Mouse (Mus musculus) adrenal gland, adult 8-10 months (tissue): ENCODE measurements at regions not wholly inside any gene's neighbourhood (a gene's known extent, or its start where the extent isn't known, plus 50 kb on each side); places are given as distances from the start of the nearest gene placed in this dataset.

Experiments
- DNase-seq: peaks from one replicate; pipeline ENCODE4 v3.0.0; 2022

DNA sequence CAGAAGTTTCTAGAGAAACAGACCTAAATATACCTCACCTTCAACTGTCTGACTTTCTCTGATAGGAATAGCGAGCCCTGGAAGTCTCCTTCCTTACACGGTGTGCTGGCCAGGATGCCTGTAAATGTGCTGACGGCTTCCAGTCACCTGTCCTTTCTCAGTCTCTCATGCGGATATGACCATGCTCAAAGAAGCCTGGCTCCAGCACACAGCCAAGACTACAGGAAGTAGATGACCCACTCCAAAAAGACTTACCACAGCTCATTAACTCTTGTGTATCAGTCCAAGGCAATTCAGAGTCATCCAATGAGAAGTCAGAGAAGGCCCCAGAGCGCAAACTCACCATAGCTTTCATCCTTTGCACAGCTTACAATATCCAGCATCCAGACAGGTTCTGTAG lies 186.3 kb downstream of the Synb start:
- no peak for DNase-seq

DNA sequence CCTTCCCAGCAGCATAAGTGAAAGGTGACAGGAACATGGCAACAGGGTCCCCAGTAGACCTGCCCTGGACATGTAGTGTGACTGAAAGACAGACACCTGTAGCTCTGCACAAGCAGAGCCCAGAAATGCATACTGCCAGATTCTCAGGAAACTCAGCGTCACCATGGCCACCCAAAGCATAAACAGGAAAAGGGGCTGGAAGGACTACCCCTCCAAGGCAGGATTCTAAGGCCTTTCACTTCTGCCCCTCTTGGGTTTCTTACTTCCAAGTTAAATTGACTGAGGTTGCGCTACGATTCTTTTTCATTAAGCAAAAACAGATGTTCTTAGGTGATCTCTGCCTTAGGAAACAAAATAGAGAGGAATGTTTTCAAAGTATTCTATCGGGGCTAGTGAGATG lies 189.5 kb downstream of the Synb start:
- DNase-seq = no peak

DNA sequence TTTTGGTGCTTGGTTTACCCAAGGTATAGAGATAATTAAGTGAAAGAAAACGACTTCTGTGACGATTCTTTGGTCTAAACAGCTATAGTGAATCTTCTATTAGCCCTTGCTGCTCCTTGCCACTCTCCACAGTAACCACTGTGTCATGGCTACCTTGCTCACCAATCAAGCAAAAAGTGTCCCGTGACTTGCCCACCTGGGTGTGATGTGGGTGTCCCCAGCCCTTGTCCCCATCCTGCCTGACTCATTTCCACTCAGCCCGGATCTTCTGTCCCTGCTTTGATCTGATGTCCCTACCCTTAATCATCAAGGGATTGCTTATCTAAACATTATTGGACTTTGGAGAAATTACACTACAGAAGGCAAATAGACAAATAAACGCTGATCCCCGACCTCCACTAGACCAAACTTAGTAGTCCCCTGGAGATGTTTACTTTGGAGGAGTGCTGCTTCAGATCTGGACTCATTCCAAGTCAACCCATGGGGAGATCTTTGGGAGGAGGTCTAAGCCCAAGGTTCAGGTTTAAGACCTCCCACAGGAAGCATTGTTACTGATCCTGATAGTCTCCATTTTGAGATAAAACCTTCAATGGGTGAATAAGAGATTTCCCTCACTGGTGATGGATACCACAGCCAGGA lies 190.6 kb downstream of the Synb start:
- DNase-seq = no peak

DNA sequence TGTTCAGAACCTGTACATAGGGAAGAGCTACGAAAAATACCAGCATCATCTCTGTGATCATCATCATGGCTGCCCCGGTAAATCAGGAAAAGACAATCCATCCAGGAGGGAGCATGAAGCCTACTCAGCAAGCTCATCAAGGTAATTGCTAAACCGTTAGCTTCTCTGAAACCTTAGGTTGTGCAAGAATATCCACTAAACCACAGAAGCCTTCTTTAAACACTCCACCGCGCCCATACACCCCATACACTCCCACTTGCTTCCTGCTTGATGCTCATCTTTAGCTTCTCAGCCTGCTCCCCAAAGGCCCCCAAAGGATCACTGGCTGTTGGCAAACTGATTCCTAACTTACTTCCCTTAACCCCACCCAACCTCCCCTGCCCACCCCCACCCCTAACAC lies 193.2 kb downstream of the Synb start:
- DNase-seq = no peak

DNA sequence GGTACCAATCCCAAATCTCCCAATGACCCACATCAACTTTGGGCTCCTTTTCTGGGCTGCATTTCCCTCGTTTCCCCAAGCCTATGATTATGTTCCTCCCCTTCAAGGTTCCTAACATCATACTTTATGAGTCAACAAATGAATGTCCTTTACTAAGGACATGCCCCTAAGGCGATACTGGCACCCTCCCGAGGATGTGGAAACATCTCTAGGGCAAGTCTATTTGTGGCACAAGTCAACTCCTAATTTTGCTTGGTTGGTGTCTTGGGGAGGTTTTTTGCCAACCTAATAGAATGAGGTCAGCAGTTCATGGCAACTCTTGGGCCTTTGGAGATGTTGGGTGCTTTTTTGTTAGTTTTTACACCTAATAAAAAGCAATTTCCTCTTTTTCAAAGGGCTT lies 198.5 kb downstream of the Synb start:
- peak; percentile 65 for DNase-seq
